Mouse (Mus musculus) MN1 (cell line): ENCODE measurements around the gene Idh3b.

Source experiments
- DNase-seq: peaks from one replicate; pipeline ENCODE4 v3.0.0-alpha.2; 2016; ENCODE audit warnings: low spot score

Idh3b gene

GRCm38 (mm10) chr2:130283854-130284654, at the start of gene Idh3b:
Idh3b (minus strand) TSS chr2:130284547.
- DNase-seq: peak; percentile 86

GRCm38 (mm10) chr2:130329502-130329901, 45.2 kb upstream of the Idh3b start:
- DNase-seq: no peak

- DNase-seq: no peak
Measured at GRCm38 (mm10) chr2:130327057-130327456, 42.7 kb upstream of the Idh3b start.

- no peak for DNase-seq
Measured at GRCm38 (mm10) chr2:130303014-130303413, 18.7 kb upstream of the Idh3b start.

- no peak for DNase-seq
Measured at GRCm38 (mm10) chr2:130297580-130297979, 13.2 kb upstream of the Idh3b start.

GRCm38 (mm10) chr2:130296134-130296745, 11.9 kb upstream of the Idh3b start:
- no peak for DNase-seq

- peak; percentile 70 for DNase-seq
Measured at GRCm38 (mm10) chr2:130295331-130296133, 11.2 kb upstream of the Idh3b start.

- peak; percentile 75 for DNase-seq
Measured at GRCm38 (mm10) chr2:130294936-130295277, 10.6 kb upstream of the Idh3b start, which contains the start of gene Ebf4. Ebf4 (plus strand) TSS chr2:130295169.

GRCm38 (mm10) chr2:130294218-130294935, 10.0 kb upstream of the Idh3b start:
- DNase-seq: no peak

GRCm38 (mm10) chr2:130293486-130293885, 9.1 kb upstream of the Idh3b start:
- peak; percentile 83 for DNase-seq

GRCm38 (mm10) chr2:130293009-130293408, 8.7 kb upstream of the Idh3b start:
- DNase-seq: no peak

- peak; percentile 92 for DNase-seq
Measured at GRCm38 (mm10) chr2:130291434-130291833, 7.1 kb upstream of the Idh3b start.

- no peak for DNase-seq
Measured at GRCm38 (mm10) chr2:130289086-130289485, 4.7 kb upstream of the Idh3b start.

GRCm38 (mm10) chr2:130280818-130281217, 3.5 kb downstream of the Idh3b start:
- peak; percentile 66 for DNase-seq

- DNase-seq: no peak
Measured at GRCm38 (mm10) chr2:130280224-130280623, 4.1 kb downstream of the Idh3b start.

GRCm38 (mm10) chr2:130279600-130280091, 4.7 kb downstream of the Idh3b start:
- DNase-seq: no peak

GRCm38 (mm10) chr2:130275649-130276048, 8.7 kb downstream of the Idh3b start:
- peak; percentile 80 for DNase-seq

- no peak for DNase-seq
Measured at GRCm38 (mm10) chr2:130274862-130275261, 9.5 kb downstream of the Idh3b start.

GRCm38 (mm10) chr2:130274149-130274861, 10.0 kb downstream of the Idh3b start, which contains the start of gene Nop56:
Nop56 (plus strand) TSS chr2:130274430.
- DNase-seq: peak; percentile 98

- DNase-seq: peak; percentile 43
Measured at GRCm38 (mm10) chr2:130273732-130274131, 10.6 kb downstream of the Idh3b start.

GRCm38 (mm10) chr2:130268074-130268473, 16.3 kb downstream of the Idh3b start:
- no peak for DNase-seq
